Mouse (Mus musculus) thymus, postnatal 4 days (tissue): ENCODE measurements at regions not wholly inside any gene's neighbourhood (a gene's known extent, or its start where the extent isn't known, plus 50 kb on each side); places are given as distances from the start of the nearest gene placed in this dataset.
"Not testable (repeated sequence)": the region's sequence is repeated elsewhere in the genome, so short reads cannot be mapped to it uniquely, and the experiment has no call there.

ENCODE experiments used
- DNase-seq: peaks from one replicate; pipeline ENCODE4 v3.0.0; 2021

GRCm38 (mm10) chr12:22030717-22031116 lies 613.3 kb upstream of the Ywhaq start:
- DNase-seq, result peak; percentile 71

- not testable (repeated sequence) for DNase-seq
Measured at GRCm38 (mm10) chr12:22030263-22030662, 612.8 kb upstream of the Ywhaq start.
